ENCODE assay signal across 8 mouse cellular contexts in genomic region chr4:126556809-126557711, GRCm38 (mm10). TPM values are rescaled to one million over a fixed set of nuclear protein-coding genes. Genes with fewer than 3 reads are reported as not detected.
DNase-seq lines count a peak whose midpoint lies in the region; ATAC-seq and TF ChIP-seq lines count a peak whose summit lies in the region.

Gene Clspn, plus strand, starts transcription at chr4:126556935.

- H3K9me3 ChIP-seq in embryonic facial prominence, embryonic 13.5 days, result no peaks in the 10 kb centered on the region

- H3K4me1 ChIP-seq in embryonic facial prominence, embryonic 13.5 days, result peaks cover 8% of the 10 kb centered on the region
- no peaks in the 10 kb centered on the region for H3K4me1 ChIP-seq in heart, adult 2 months (ENCODE audit: control insufficient read depth, insufficient read depth, low read length)
- H3K4me1 ChIP-seq in kidney, adult 2 months (ENCODE audit: control insufficient read depth, insufficient read depth, low read length), result no peaks in the 10 kb centered on the region

- peak within 1 kb of the TSS; percentile 76 for H3K27ac ChIP-seq in embryonic facial prominence, embryonic 13.5 days
- H3K27ac ChIP-seq in heart, adult 2 months, result no peak within 1 kb of the TSS
- no peak within 1 kb of the TSS for H3K27ac ChIP-seq in kidney, adult 2 months (ENCODE audit: insufficient read depth, low read depth, low read length)

- TF ChIP-seq CTCF in heart, adult 2 months (IDR thresholded peaks at IDR 0.05), result 0 out of 2 replicates have a peak, but pooled peaks have one; percentile 6
- no peak for TF ChIP-seq CTCF in kidney, adult 2 months (conservative IDR thresholded peaks at IDR 0.05; ENCODE audit: insufficient read depth, insufficient read length, low read depth, low read length)

- H3K27me3 ChIP-seq in embryonic facial prominence, embryonic 13.5 days, result no peaks in the 10 kb centered on the region
- no peaks in the 10 kb centered on the region for H3K27me3 ChIP-seq in heart, adult 2 months (ENCODE audit: control insufficient read depth, insufficient read depth, low read length)
- no peaks in the 10 kb centered on the region; the same call in 1 of the 2 replicates for H3K27me3 ChIP-seq in kidney, adult 2 months (replicated peaks; ENCODE audit: control insufficient read depth, insufficient read depth, low read length)

- no peaks in the 10 kb centered on the region for H3K79me2 ChIP-seq in heart, adult 2 months (replicated peaks; ENCODE audit: control insufficient read depth, insufficient read depth, low read length)

- H3K36me3 ChIP-seq in embryonic facial prominence, embryonic 13.5 days, result peaks cover 17% of the 10 kb centered on the region
- H3K36me3 ChIP-seq in heart, adult 2 months (ENCODE audit: control insufficient read depth, insufficient read depth, low read length), result no peaks in the 10 kb centered on the region
- no peaks in the 10 kb centered on the region for H3K36me3 ChIP-seq in kidney, adult 2 months (ENCODE audit: control insufficient read depth, insufficient read depth, low read length)

- peak within 1 kb of the TSS; percentile 69 for H3K4me2 ChIP-seq in embryonic facial prominence, embryonic 13.5 days

- intact Hi-C loops in heart, adult 2 months (cut with DNase I), result loop anchor here (5.0 to 10.0 kb wide), 2 partner anchors 120 to 688 kb away; partner anchors contain the start of genes Psmb2 and Smim12

- peak; percentile 95 for ATAC-seq in embryonic facial prominence, embryonic 13.5 days (ENCODE audit: insufficient number of reproducible peaks, insufficient read depth, low FRiP score, low TSS enrichment, low read depth)

- H3K4me3 ChIP-seq in embryonic facial prominence, embryonic 13.5 days, result peak within 1 kb of the TSS; percentile 77
- peak within 1 kb of the TSS; percentile 76 for H3K4me3 ChIP-seq in heart, adult 2 months
- peak within 1 kb of the TSS; percentile 85 for H3K4me3 ChIP-seq in kidney, adult 2 months (ENCODE audit: insufficient read depth, low read depth, low read length)

- peak; percentile 90 to 93 for DNase-seq in B cell, adult 2 months
- DNase-seq in adrenal gland, postnatal 4 days (ENCODE audit: low spot score in 2 of 2), result peak; percentile 75 to 78
- DNase-seq in heart, adult 2 months, result peak; percentile 89
- DNase-seq in kidney, adult 2 months, result peak; percentile 91
- peak; percentile 97 for DNase-seq in liver
- peak; percentile 80 to 83 for DNase-seq in monocyte, adult 2 months (ENCODE audit: low read depth in 1 of 2, low spot score in 2 of 2)
- DNase-seq in spleen, postnatal 36 days (ENCODE audit: low spot score in 2 of 2), result peak; percentile 88 to 91

- H3K9ac ChIP-seq in embryonic facial prominence, embryonic 13.5 days, result peak within 1 kb of the TSS; percentile 77
- peak within 1 kb of the TSS; percentile 47 for H3K9ac ChIP-seq in heart, adult 2 months (ENCODE audit: low read depth, low read length)

- no peak for TF ChIP-seq EP300 in heart, adult 2 months (IDR thresholded peaks at IDR 0.05; ENCODE audit: insufficient read depth, low read depth, low read length)

- WGBS in embryonic facial prominence, embryonic 13.5 days, result under 1% methylated on average over 54 of the region's 54 CpGs
- WGBS in heart, adult 2 months, result 1% methylated on average over 54 of the region's 54 CpGs
- 1% methylated on average over 54 of the region's 54 CpGs for WGBS in kidney, adult 2 months

- no peak for TF ChIP-seq POLR2A in heart, adult 2 months (IDR thresholded peaks at IDR 0.05; ENCODE audit: insufficient read depth, low read depth, low read length)
- no peak for TF ChIP-seq POLR2A in kidney, adult 2 months (IDR thresholded peaks at IDR 0.05; ENCODE audit: low read depth, low read length)

RNA-seq across cellular contexts. Expression of gene Clspn, which starts in this region (rescaled TPM):
- total RNA-seq in adrenal gland, postnatal 4 days (2021), result 10 to 100 TPM; 14.9 to 19.7 TPM
- polyA plus RNA-seq in embryonic facial prominence, embryonic 13.5 days (2015; fragmentation: Nextera tagmentation; extraction: Ambion mirVana), result 48.1 and 49.7 TPM in 2 replicates
- total RNA-seq in heart, adult 2 months (2021), result under 1 TPM in 1 of 2 experiments, not detected in 1; 0.37 TPM
- polyA plus RNA-seq in heart, adult 2 months (2012; rRNA removed), result 0.14 and 0.32 TPM in 2 replicates
- 0.11 and 0.14 TPM in 2 replicates for polyA plus RNA-seq in kidney, adult 2 months (2012; rRNA removed)

Comparison
In these comparisons a context has a peak if more than half of its experiments do, and no peak if none do; other contexts are left out.
1. RNA of gene Clspn (total RNA-seq): 14.9 to 19.7 TPM in adrenal gland, postnatal 4 days; 0.37 TPM in heart, adult 2 months; every median in the first group is over 10 times any median in the second.
2. RNA of gene Clspn (polyA plus RNA-seq): 48.1 to 49.7 TPM in embryonic facial prominence, embryonic 13.5 days; 0.14 to 0.32 TPM in heart, adult 2 months and 0.11 to 0.14 TPM in kidney, adult 2 months; every median in the first group is over 10 times any median in the second.
3. Peak in DNase-seq, H3K4me3 ChIP-seq and H3K9ac ChIP-seq in heart, adult 2 months; RNA of the gene not detected or under 1 TPM.
4. Peak in DNase-seq and H3K4me3 ChIP-seq in kidney, adult 2 months; RNA of the gene not detected or under 1 TPM.
5. Peak in every context shown above with its lines, with median percentiles within 50 percentile points of each other: DNase-seq and H3K4me3 ChIP-seq.